Mouse (Mus musculus): ENCODE data around the gene Abca4. TPM values are rescaled to one million over a fixed set of nuclear protein-coding genes. Genes with fewer than 3 reads are reported as not detected.

Gene Abca4
- total and polyA plus RNA-seq, 3 experiments = 0.15 to 0.49 TPM; not detected in 1

GRCm38 (mm10) chr3:122099713-122100112 is 55.5 kb downstream of the Abca4 start:
- no peaks in the 10 kb centered on the region for H3K36me3 ChIP-seq (ENCODE audit: control insufficient read depth in 1 of 2, insufficient read depth in 2 of 2, low read length in 2 of 2)
- TF ChIP-seq POLR2A (IDR thresholded peaks at IDR 0.05; ENCODE audit: control insufficient read depth in 1 of 2, insufficient read depth in 1 of 2, low read depth in 1 of 2, low read length in 2 of 2, poor library complexity in 1 of 2) = no peak
- no peak for TF ChIP-seq RCOR1 (IDR thresholded peaks at IDR 0.05; ENCODE audit: low read depth, low read length)
- TF ChIP-seq SIN3A (IDR thresholded peaks at IDR 0.05; ENCODE audit: low read length) = no peak
- TF ChIP-seq SMC3 (IDR thresholded peaks at IDR 0.05; ENCODE audit: low read depth, low read length) = no peak
- no peak for TF ChIP-seq TBP (IDR thresholded peaks at IDR 0.05; ENCODE audit: low read depth, low read length)
- TF ChIP-seq TAL1 (IDR thresholded peaks at IDR 0.05; ENCODE audit: low read length) = no peak
- no peak for TF ChIP-seq GATA1 (IDR thresholded peaks at IDR 0.05; ENCODE audit: low read depth, low read length)
- no peak for TF ChIP-seq ZNF384 (IDR thresholded peaks at IDR 0.05; ENCODE audit: low read depth, low read length)
- TF ChIP-seq GABPA (IDR thresholded peaks at IDR 0.05; ENCODE audit: low read depth, low read length) = no peak
- TF ChIP-seq CHD2 (IDR thresholded peaks at IDR 0.05; ENCODE audit: low read length) = no peak
- no peak overlapping the region for H3K9ac ChIP-seq (ENCODE audit: control insufficient read depth, low read depth, low read length, poor library complexity, severe bottlenecking)
- H3K27me3 ChIP-seq (ENCODE audit: control insufficient read depth in 1 of 2, insufficient read depth in 2 of 2, low read length in 2 of 2) = no peaks in the 10 kb centered on the region; a peak in 2 of 4 replicates
- H3K27ac ChIP-seq (ENCODE audit: control insufficient read depth, low read depth, low read length) = no peak overlapping the region
- DNase-seq (ENCODE audit: low read depth, low spot score) = no peak
- H3K4me3 ChIP-seq (ENCODE audit: control insufficient read depth in 1 of 2, insufficient read depth in 1 of 2, low read depth in 2 of 2, low read length in 2 of 2) = no peak overlapping the region
- peaks cover 0 to 7% of the 10 kb centered on the region in 2 experiments; a peak in 1 of 4 replicates for H3K4me1 ChIP-seq (ENCODE audit: control insufficient read depth in 1 of 2, insufficient read depth in 2 of 2, low read length in 2 of 2)
- H3K79me2 ChIP-seq (ENCODE audit: control insufficient read depth, insufficient read depth, low read length, poor library complexity) = no peaks in the 10 kb centered on the region
- no peaks in the 10 kb centered on the region for H3K9me3 ChIP-seq (replicated peaks; ENCODE audit: insufficient read depth, low read length)

GRCm38 (mm10) chr3:122102091-122102490 is 57.8 kb downstream of the Abca4 start:
- Histone ChIP-seq H3K27me3 (ENCODE audit: control insufficient read depth in 1 of 2, insufficient read depth in 2 of 2, low read length in 2 of 2) (no peaks in the 10 kb centered on the region; a peak in 2 of 4 replicates), H3K79me2 (ENCODE audit: control insufficient read depth, insufficient read depth, low read length, poor library complexity) (no peaks in the 10 kb centered on the region), H3K4me3 (ENCODE audit: control insufficient read depth in 1 of 2, insufficient read depth in 1 of 2, low read depth in 2 of 2, low read length in 2 of 2) (no peak overlapping the region), H3K9ac (ENCODE audit: control insufficient read depth, low read depth, low read length, poor library complexity, severe bottlenecking) (no peak overlapping the region), H3K4me1 (ENCODE audit: control insufficient read depth in 1 of 2, insufficient read depth in 2 of 2, low read length in 2 of 2) (peaks cover 0 to 13% of the 10 kb centered on the region in 2 experiments; a peak in 2 of 4 replicates), H3K9me3 (replicated peaks; ENCODE audit: insufficient read depth, low read length) (no peaks in the 10 kb centered on the region), H3K27ac (ENCODE audit: control insufficient read depth, low read depth, low read length) (no peak overlapping the region), H3K36me3 (ENCODE audit: control insufficient read depth in 1 of 2, insufficient read depth in 2 of 2, low read length in 2 of 2) (peaks cover 0 to 2% of the 10 kb centered on the region in 2 experiments; a peak in 2 of 4 replicates)
- no peak for DNase-seq (ENCODE audit: low read depth, low spot score)
- TF ChIP-seq TBP (IDR thresholded peaks at IDR 0.05; ENCODE audit: low read depth, low read length) (no peak), ZC3H11A (IDR thresholded peaks at IDR 0.05; ENCODE audit: low read depth, low read length) (no peak), RCOR1 (IDR thresholded peaks at IDR 0.05; ENCODE audit: low read depth, low read length) (no peak), SIN3A (IDR thresholded peaks at IDR 0.05; ENCODE audit: low read length) (no peak)

- no peaks in the 10 kb centered on the region for H3K27me3 ChIP-seq (ENCODE audit: control insufficient read depth in 1 of 2, insufficient read depth in 2 of 2, low read length in 2 of 2)
- peaks cover 0 to 12% of the 10 kb centered on the region in 2 experiments; a peak in 2 of 4 replicates for H3K36me3 ChIP-seq (ENCODE audit: control insufficient read depth in 1 of 2, insufficient read depth in 2 of 2, low read length in 2 of 2)
- no peaks in the 10 kb centered on the region for H3K9me3 ChIP-seq (replicated peaks; ENCODE audit: insufficient read depth, low read length)
- peaks cover 0 to 23% of the 10 kb centered on the region in 2 experiments; a peak in 2 of 4 replicates for H3K4me1 ChIP-seq (ENCODE audit: control insufficient read depth in 1 of 2, insufficient read depth in 2 of 2, low read length in 2 of 2)
- peak overlapping the region in 1 of 2 experiments; percentile 8; a peak in 1 of 4 replicates for H3K4me3 ChIP-seq (ENCODE audit: control insufficient read depth in 1 of 2, insufficient read depth in 1 of 2, low read depth in 2 of 2, low read length in 2 of 2)
- H3K27ac ChIP-seq (ENCODE audit: control insufficient read depth, low read depth, low read length) = no peak overlapping the region
- no peak overlapping the region for H3K9ac ChIP-seq (ENCODE audit: control insufficient read depth, low read depth, low read length, poor library complexity, severe bottlenecking)
- no peaks in the 10 kb centered on the region for H3K79me2 ChIP-seq (ENCODE audit: control insufficient read depth, insufficient read depth, low read length, poor library complexity)
- DNase-seq (ENCODE audit: low read depth, low spot score) = peak; percentile 61
- TF ChIP-seq CTCF (IDR thresholded peaks at IDR 0.05 in 2 of 3, conservative IDR thresholded peaks at IDR 0.05 in 1 of 3; ENCODE audit: control insufficient read depth in 1 of 3, insufficient read depth in 1 of 3, low read depth in 2 of 3, low read length in 3 of 3, poor library complexity in 1 of 3, severe bottlenecking in 1 of 3) = peak; percentile 60 to 70 (median 69)
- TF ChIP-seq ZC3H11A (IDR thresholded peaks at IDR 0.05; ENCODE audit: low read depth, low read length) = peak; percentile 24; the same call in 1 of the 2 replicates
- TF ChIP-seq SMC3 (IDR thresholded peaks at IDR 0.05; ENCODE audit: low read depth, low read length) = peak; percentile 62
- no peak for TF ChIP-seq MXI1 (IDR thresholded peaks at IDR 0.05; ENCODE audit: low read depth, low read length)
- TF ChIP-seq RAD21 (IDR thresholded peaks at IDR 0.05; ENCODE audit: low read depth, low read length) = peak; percentile 37
Observed at GRCm38 (mm10) chr3:122103864-122104808, 59.9 kb downstream of the Abca4 start.
